Mouse (Mus musculus): ENCODE measurements around the gene Cabp1.

Cabp1 gene

GRCm38 (mm10) chr5:115125211-115125871 is 68.8 kb downstream of the Cabp1 start:
- DNase-seq (ENCODE audit: low spot score): peak; percentile 71

GRCm38 (mm10) chr5:115124690-115125089 is 69.5 kb downstream of the Cabp1 start:
- no peak for DNase-seq (ENCODE audit: low spot score)

GRCm38 (mm10) chr5:115120978-115121377 is 73.2 kb downstream of the Cabp1 start:
- DNase-seq (ENCODE audit: low spot score): no peak

GRCm38 (mm10) chr5:115118961-115119570 is 75.1 kb downstream of the Cabp1 start, which contains the start of gene Acads:
Acads (minus strand) TSS chr5:115119346.
- no peak for DNase-seq (ENCODE audit: low spot score)
